Comparison of ENCODE assay signal across 9 mouse cellular contexts in the genomic region with DNA sequence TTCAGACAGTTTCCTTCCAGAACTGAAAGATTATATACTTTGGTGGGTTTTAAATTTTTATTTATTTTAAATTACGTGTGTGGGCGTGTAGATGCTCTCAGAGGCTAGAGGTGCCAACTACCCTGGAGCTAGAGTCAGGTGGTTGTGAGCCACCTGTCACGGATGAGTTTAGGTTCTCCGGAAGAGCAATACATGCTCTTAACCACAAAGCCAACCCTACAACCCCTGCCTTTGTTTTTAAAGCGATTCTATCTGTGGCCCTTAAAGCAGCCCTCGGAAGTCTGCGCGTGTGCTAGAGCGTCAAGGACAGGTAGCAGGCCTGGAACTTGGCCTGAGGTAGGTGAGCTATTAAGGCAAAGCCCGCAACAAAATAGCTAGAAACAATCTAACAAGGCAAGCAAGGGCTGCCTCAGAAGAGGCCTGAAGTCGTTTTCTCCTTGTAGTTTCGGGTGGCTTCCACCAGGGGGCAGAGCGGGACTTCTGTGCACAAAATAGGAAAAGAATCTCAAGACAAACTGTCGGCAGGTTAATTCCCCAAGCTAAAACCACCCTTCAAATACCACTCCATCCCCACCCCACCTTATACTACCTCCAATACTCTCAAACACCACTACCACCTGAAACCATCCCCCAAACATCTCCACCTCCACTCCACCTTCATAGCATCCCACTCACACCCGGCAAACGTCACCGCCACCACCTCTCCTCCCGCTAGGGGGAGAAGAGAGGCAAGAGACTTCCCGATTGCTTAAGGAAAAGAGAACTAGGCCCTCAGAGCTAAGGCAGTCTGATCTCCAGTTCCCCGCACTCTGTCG. TPM values are rescaled to one million over a fixed set of nuclear protein-coding genes. Genes with fewer than 3 reads are reported as not detected.
DNase-seq lines count a peak whose midpoint lies in the region; ATAC-seq and TF ChIP-seq lines count a peak whose summit lies in the region.
"Had no signal": no experiment of that assay in that cellular context is flagged by ENCODE, and none has a peak within 500 bp of the region (broad histone marks: within the 10 kb centered on the region; RNA-seq: fewer than 3 reads in every experiment).

No protein-coding gene starts in this region.

- peak overlapping the region; percentile 37 for H3K4me2 ChIP-seq in heart, embryonic 15.5 days
- no peak overlapping the region for H3K4me2 ChIP-seq in liver, embryonic 14.5 days (ENCODE audit: low read depth)
- peak overlapping the region; percentile 19; the same call in 1 of the 2 replicates for H3K4me2 ChIP-seq in neural tube, embryonic 11.5 days (ENCODE audit: low read depth)
- H3K4me2 ChIP-seq in stomach, embryonic 16.5 days (ENCODE audit: low read depth, low read length) = peak overlapping the region; percentile 7; the same call in 1 of the 2 replicates

- peaks cover 5% of the 10 kb centered on the region for H3K4me1 ChIP-seq in forebrain, embryonic 10.5 days
- peaks cover 2% of the 10 kb centered on the region; the same call in 1 of the 2 replicates for H3K4me1 ChIP-seq in heart, embryonic 15.5 days (replicated peaks)
- H3K4me1 ChIP-seq in liver, embryonic 14.5 days (replicated peaks; ENCODE audit: control insufficient read depth in 2 of 2, insufficient read depth in 2 of 2, low read length in 1 of 2) = no peaks in the 10 kb centered on the region; a peak in 2 of 4 replicates
- H3K4me1 ChIP-seq in neural tube, embryonic 11.5 days (ENCODE audit: control insufficient read depth, insufficient read depth, low read length) = no peaks in the 10 kb centered on the region
- H3K4me1 ChIP-seq in stomach, embryonic 16.5 days (ENCODE audit: control insufficient read depth, insufficient read depth, low read length) = no peaks in the 10 kb centered on the region

- no peak for TF ChIP-seq EP300 in liver, embryonic 14.5 days (IDR thresholded peaks at IDR 0.05; ENCODE audit: low read depth)

- peak; percentile 74 for TF ChIP-seq CTCF in brain, embryonic 14.5 days (IDR thresholded peaks at IDR 0.05; ENCODE audit: borderline replicate concordance, extremely low read depth, insufficient read depth, insufficient read length)
- TF ChIP-seq CTCF in liver, embryonic 14.5 days (IDR thresholded peaks at IDR 0.05; ENCODE audit: low read depth) = peak; percentile 76

- 30% methylated on average over 21 of the region's 21 CpGs for whole genome bisulfite sequencing in forebrain, embryonic 10.5 days
- WGBS in heart, embryonic 15.5 days = 25% methylated on average over 21 of the region's 21 CpGs
- 20% methylated on average over 21 of the region's 21 CpGs for WGBS in liver, embryonic 14.5 days (ENCODE audit: insufficient replicate concordance)
- 29% methylated on average over 21 of the region's 21 CpGs for WGBS in neural tube, embryonic 11.5 days
- WGBS in stomach, embryonic 16.5 days = 30% methylated on average over 21 of the region's 21 CpGs

- H3K4me3 ChIP-seq in forebrain, embryonic 10.5 days = peak overlapping the region; percentile 30
- H3K4me3 ChIP-seq in heart, embryonic 15.5 days = no peak overlapping the region
- no peak overlapping the region for H3K4me3 ChIP-seq in liver, embryonic 14.5 days (ENCODE audit: insufficient read depth in 1 of 2, low read depth in 2 of 2, low read length in 2 of 2)
- H3K4me3 ChIP-seq in neural tube, embryonic 11.5 days (ENCODE audit: low read depth, low read length) = no peak overlapping the region
- H3K4me3 ChIP-seq in stomach, embryonic 16.5 days (replicated peaks; ENCODE audit: low read length) = no peak overlapping the region
- H3K4me3 ChIP-seq: erythroblast, embryonic 14.5 days had no signal

- H3K9ac ChIP-seq in heart, embryonic 15.5 days = no peak overlapping the region
- no peak overlapping the region for H3K9ac ChIP-seq in liver, embryonic 14.5 days (replicated peaks)
- H3K9ac ChIP-seq in neural tube, embryonic 11.5 days (ENCODE audit: low read length) = no peak overlapping the region
- no peak overlapping the region for H3K9ac ChIP-seq in stomach, embryonic 16.5 days (ENCODE audit: low read length)

- no peaks in the 10 kb centered on the region for H3K9me3 ChIP-seq in forebrain, embryonic 10.5 days
- H3K9me3 ChIP-seq in heart, embryonic 15.5 days (replicated peaks) = no peaks in the 10 kb centered on the region
- H3K9me3 ChIP-seq in liver, embryonic 14.5 days (ENCODE audit: control insufficient read depth, low read length) = no peaks in the 10 kb centered on the region
- no peaks in the 10 kb centered on the region for H3K9me3 ChIP-seq in neural tube, embryonic 11.5 days (ENCODE audit: control insufficient read depth, low read length)
- H3K9me3 ChIP-seq in stomach, embryonic 16.5 days (replicated peaks; ENCODE audit: control insufficient read depth, low read length) = no peaks in the 10 kb centered on the region

- DNase-seq in CD4-positive, CD25-positive, alpha-beta regulatory T cell, adult 2 months (ENCODE audit: low read depth, low spot score) = peak; percentile 87
- peak; percentile 86 for DNase-seq in brain, embryonic 14.5 days (ENCODE audit: low read depth)
- peak; percentile 78 for DNase-seq in forebrain, embryonic 10.5 days (ENCODE audit: extremely low spot score, low spot score)
- peak; percentile 71 for DNase-seq in kidney, postnatal 14 days
- DNase-seq in liver, embryonic 14.5 days (ENCODE audit: low read depth in 3 of 3, low spot score in 3 of 3) = peak in 2 of 3 experiments; percentile 14 to 42
- DNase-seq in neural tube, embryonic 11.5 days (ENCODE audit: low spot score) = peak; percentile 82

- ATAC-seq in heart, embryonic 15.5 days (replicated peaks; ENCODE audit: insufficient number of reproducible peaks, insufficient read depth, low FRiP score, low read depth) = no peak
- peak; percentile 35; the same call in 1 of the 2 replicates for ATAC-seq in liver, embryonic 14.5 days (ENCODE audit: insufficient read depth)
- peak; percentile 50 for ATAC-seq in neural tube, embryonic 11.5 days (ENCODE audit: insufficient read depth, low FRiP score, low TSS enrichment)
- peak; percentile 40; the same call in 1 of the 2 replicates for ATAC-seq in stomach, embryonic 16.5 days (ENCODE audit: insufficient read depth, low FRiP score)

- H3K27me3 ChIP-seq in forebrain, embryonic 10.5 days (ENCODE audit: poor library complexity, severe bottlenecking) = no peaks in the 10 kb centered on the region
- H3K27me3 ChIP-seq in heart, embryonic 15.5 days = no peaks in the 10 kb centered on the region
- H3K27me3 ChIP-seq in liver, embryonic 14.5 days (ENCODE audit: control insufficient read depth, insufficient read depth, low read length) = no peaks in the 10 kb centered on the region
- H3K27me3 ChIP-seq in neural tube, embryonic 11.5 days (ENCODE audit: control insufficient read depth, insufficient read depth, low read length) = no peaks in the 10 kb centered on the region
- no peaks in the 10 kb centered on the region for H3K27me3 ChIP-seq in stomach, embryonic 16.5 days (ENCODE audit: control insufficient read depth, insufficient read depth, low read length)

- no peak for TF ChIP-seq POLR2A in brain, embryonic 14.5 days (IDR thresholded peaks at IDR 0.05; ENCODE audit: borderline replicate concordance, extremely low read depth, insufficient read depth, insufficient read length, poor library complexity, severe bottlenecking)

- no peak overlapping the region for H3K27ac ChIP-seq in forebrain, embryonic 10.5 days
- H3K27ac ChIP-seq in heart, embryonic 15.5 days = no peak overlapping the region
- H3K27ac ChIP-seq in liver, embryonic 14.5 days = no peak overlapping the region
- no peak overlapping the region for H3K27ac ChIP-seq in neural tube, embryonic 11.5 days (ENCODE audit: low read depth, low read length)
- no peak overlapping the region for H3K27ac ChIP-seq in stomach, embryonic 16.5 days (ENCODE audit: low read length)

- no peaks in the 10 kb centered on the region for H3K36me3 ChIP-seq in forebrain, embryonic 10.5 days (replicated peaks)
- H3K36me3 ChIP-seq in heart, embryonic 15.5 days = no peaks in the 10 kb centered on the region
- H3K36me3 ChIP-seq in liver, embryonic 14.5 days (replicated peaks; ENCODE audit: control insufficient read depth, insufficient read depth, low read depth) = no peaks in the 10 kb centered on the region
- H3K36me3 ChIP-seq in neural tube, embryonic 11.5 days (ENCODE audit: control insufficient read depth, insufficient read depth, low read length) = no peaks in the 10 kb centered on the region
- H3K36me3 ChIP-seq in stomach, embryonic 16.5 days (ENCODE audit: control insufficient read depth, insufficient read depth, low read length) = no peaks in the 10 kb centered on the region

RNA-seq across cellular contexts. Expression of a gene that starts 32.1 kb away (rescaled TPM):
- polyA plus RNA-seq in brain, embryonic 14.5 days (2012; rRNA removed) = 1.5 and 1.9 TPM in 2 replicates
- not detected in 2 replicates for polyA plus RNA-seq in forebrain, embryonic 10.5 days (2016; fragmentation: Nextera tagmentation; extraction: Ambion mirVana)
- polyA plus RNA-seq in heart, embryonic 15.5 days (2015; fragmentation: Nextera tagmentation; extraction: Ambion mirVana) = 0.49 and 0.65 TPM in 2 replicates
- polyA plus RNA-seq in liver, embryonic 14.5 days (2012; rRNA removed) = 1.2 and 1.4 TPM in 2 replicates
- polyA plus RNA-seq in liver, embryonic 14.5 days (2014; fragmentation: Nextera tagmentation; extraction: Ambion mirVana) = 0.50 and 0.71 TPM in 2 replicates
- not detected in 2 replicates for polyA plus RNA-seq in neural tube, embryonic 11.5 days (2014; fragmentation: Nextera tagmentation; extraction: Ambion mirVana)
- 1.7 and 2.0 TPM in 2 replicates for polyA plus RNA-seq in stomach, embryonic 16.5 days (2015; fragmentation: Nextera tagmentation; extraction: Ambion mirVana)
- polyA plus RNA-seq: erythroblast, embryonic 14.5 days had no signal

RNA-seq across cellular contexts. Expression of a gene that starts 37.1 kb away (rescaled TPM):
- polyA plus RNA-seq in brain, embryonic 14.5 days (2012; rRNA removed) = 44.9 and 74.2 TPM in 2 replicates
- polyA plus RNA-seq in forebrain, embryonic 10.5 days (2016; fragmentation: Nextera tagmentation; extraction: Ambion mirVana) = 3.5 and 4.6 TPM in 2 replicates
- polyA plus RNA-seq in heart, embryonic 15.5 days (2015; fragmentation: Nextera tagmentation; extraction: Ambion mirVana) = 3.3 and 8.4 TPM in 2 replicates
- polyA plus RNA-seq in liver, embryonic 14.5 days (2012; rRNA removed) = 1.6 TPM in 2 replicates
- polyA plus RNA-seq in liver, embryonic 14.5 days (2014; fragmentation: Nextera tagmentation; extraction: Ambion mirVana) = 2.3 and 2.4 TPM in 2 replicates
- 13.4 and 14.2 TPM in 2 replicates for polyA plus RNA-seq in neural tube, embryonic 11.5 days (2014; fragmentation: Nextera tagmentation; extraction: Ambion mirVana)
- 12.0 and 12.7 TPM in 2 replicates for polyA plus RNA-seq in stomach, embryonic 16.5 days (2015; fragmentation: Nextera tagmentation; extraction: Ambion mirVana)
- polyA plus RNA-seq: erythroblast, embryonic 14.5 days had no signal

Comparison
In these comparisons a context has a peak if more than half of its experiments do, and no peak if none do; other contexts are left out.
1. DNase-seq: peak in every context shown above with its lines; median percentile 87 in CD4-positive, CD25-positive, alpha-beta regulatory T cell, adult 2 months; 86 in brain, embryonic 14.5 days; 82 in neural tube, embryonic 11.5 days; 78 in forebrain, embryonic 10.5 days; 71 in kidney, postnatal 14 days; 28 in liver, embryonic 14.5 days.